ENCODE assay signal across 13 mouse cellular contexts in genomic region chr1:53931314-53931713, GRCm38 (mm10).
"Had no signal": no experiment of that assay in that cellular context is flagged by ENCODE, and none has a peak within 500 bp of the region (broad histone marks: within the 10 kb centered on the region; RNA-seq: fewer than 3 reads in every experiment).

No protein-coding gene starts in this region.

- H3K27ac ChIP-seq: kidney, embryonic 15.5 days; limb, embryonic 15.5 days; liver, embryonic 15.5 days; midbrain, embryonic 10.5 days; neural tube, embryonic 15.5 days had no signal

- H3K9ac ChIP-seq: kidney, embryonic 15.5 days; limb, embryonic 15.5 days; liver, embryonic 15.5 days; neural tube, embryonic 15.5 days had no signal

- ATAC-seq: intestine, embryonic 16.5 days had no signal

- H3K27me3 ChIP-seq: kidney, embryonic 15.5 days; limb, embryonic 15.5 days; liver, embryonic 15.5 days; neural tube, embryonic 15.5 days had no signal

- DNase-seq: layer of hippocampus, adult 9-11 months; layer of hippocampus, postnatal 36 days; midbrain, embryonic 14.5 days; right cerebral cortex, adult 18-20 months; right cerebral cortex, postnatal 25 days; thymus, postnatal 4 days had no signal

- H3K36me3 ChIP-seq: kidney, embryonic 15.5 days; limb, embryonic 15.5 days; liver, embryonic 15.5 days; midbrain, embryonic 10.5 days; neural tube, embryonic 15.5 days had no signal

- H3K4me2 ChIP-seq: kidney, embryonic 15.5 days; limb, embryonic 15.5 days; liver, embryonic 15.5 days; neural tube, embryonic 15.5 days had no signal

- H3K4me3 ChIP-seq: kidney, embryonic 15.5 days; limb, embryonic 15.5 days; liver, embryonic 15.5 days; midbrain, embryonic 10.5 days; myocyte; neural tube, embryonic 15.5 days had no signal

- H3K4me1 ChIP-seq: kidney, embryonic 15.5 days; limb, embryonic 15.5 days; liver, embryonic 15.5 days; midbrain, embryonic 10.5 days; neural tube, embryonic 15.5 days had no signal

- H3K9me3 ChIP-seq: kidney, embryonic 15.5 days; limb, embryonic 15.5 days; liver, embryonic 15.5 days; midbrain, embryonic 10.5 days; neural tube, embryonic 15.5 days had no signal
